Mouse (Mus musculus) small intestine, adult 2 months (tissue): Measurements from ENCODE around the gene Synpr. TPM values are rescaled to one million over a fixed set of nuclear protein-coding genes. Genes with fewer than 3 reads are reported as not detected.
"Not testable (repeated sequence)": the region's sequence is repeated elsewhere in the genome, so short reads cannot be mapped to it uniquely, and the experiment has no call there.

Source experiments
- H3K27ac ChIP-seq: fragments of 200-500 bp; 2 replicates; pipeline ENCODE4 v1.5.1; 2012; ENCODE audit warnings: low read depth, low read length, control low read depth, inconsistent platforms; ENCODE audit not compliant: insufficient read depth
- H3K27me3 ChIP-seq: fragments of 200-500 bp; 2 replicates; pipeline ENCODE4 v1.6.1; 2012; ENCODE audit warnings: mild to moderate bottlenecking, moderate library complexity, low read length, inconsistent platforms; ENCODE audit not compliant: control insufficient read depth, insufficient read depth
- H3K36me3 ChIP-seq: fragments of 200-500 bp; 2 replicates; pipeline ENCODE4 v1.6.1; 2012; ENCODE audit warnings: mild to moderate bottlenecking, low read length, control low read depth, inconsistent platforms; ENCODE audit not compliant: control insufficient read depth, insufficient read depth
- H3K4me1 ChIP-seq: fragments of 200-500 bp; 2 replicates; pipeline ENCODE4 v1.6.1; 2012; ENCODE audit warnings: low read length, inconsistent platforms, mixed read lengths; ENCODE audit not compliant: control insufficient read depth, insufficient read depth, insufficient read length
- H3K4me3 ChIP-seq: fragments of 200-500 bp; 2 replicates; pipeline ENCODE4 v1.5.1; 2012; ENCODE audit warnings: low read depth, mild to moderate bottlenecking, control low read depth, inconsistent platforms, low read length, moderate library complexity
- CTCF ChIP-seq: fragments of 200-500 bp; IDR thresholded peaks from 2 replicates; pipeline ENCODE4 v1.5.1; 2012; ENCODE audit warnings: low read depth, mild to moderate bottlenecking, control low read depth, inconsistent platforms, low read length, moderate library complexity, mixed read lengths; ENCODE audit not compliant: insufficient replicate concordance, insufficient read length; ENCODE audit errors: extremely low read depth
- POLR2A ChIP-seq: fragments of 200-500 bp; IDR thresholded peaks from 2 replicates; pipeline ENCODE4 v1.6.1; 2012; ENCODE audit warnings: low read depth, mild to moderate bottlenecking, control low read depth, inconsistent platforms, low read length, moderate library complexity
- WGBS: fragments of 180-500 bp; shearing (Covaris S2); methylation state at CpG from one replicate; pipeline ENCODE4 v1.1.7; 2018; 5-methylcytosine and 5-hydroxymethylcytosine counted together
- polyA plus RNA-seq: library from polyadenylated mRNA; depleted of rRNA; stranded (reverse); fragments of >200 nt; gene quantifications from 2 replicates; pipeline ENCODE4 v1.2.3, GENCODE M21; 2012; rRNA removed

The Synpr gene
- polyA plus RNA-seq = not detected in 2 replicates

- no peak within 1 kb of the TSS for H3K4me3 ChIP-seq
- no peaks in the 10 kb centered on the region for H3K36me3 ChIP-seq
- WGBS = 5% methylated on average over 27 of the region's 27 CpGs
- no peaks in the 10 kb centered on the region for H3K27me3 ChIP-seq
- H3K27ac ChIP-seq = no peak within 1 kb of the TSS
- TF ChIP-seq POLR2A = no peak
- no peak for TF ChIP-seq CTCF
- no peaks in the 10 kb centered on the region for H3K4me1 ChIP-seq
Observed at GRCm38 (mm10) chr14:13284091-13284844, at the start of gene Synpr. Gene Synpr (plus strand): TSS chr14:13284780.

- Histone ChIP-seq H3K4me1 (no peaks in the 10 kb centered on the region), H3K4me3 (no peak overlapping the region), H3K36me3 (no peaks in the 10 kb centered on the region), H3K27me3 (no peaks in the 10 kb centered on the region), H3K27ac (no peak overlapping the region)
- WGBS = 21% methylated on average over 1 of the region's 1 CpGs
- TF ChIP-seq CTCF = no peak
- no peak for TF ChIP-seq POLR2A
Observed at GRCm38 (mm10) chr14:13236929-13237328, 47.7 kb upstream of the Synpr start.

- no peaks in the 10 kb centered on the region for H3K36me3 ChIP-seq
- TF ChIP-seq CTCF (no peak), POLR2A (no peak)
- H3K27me3 ChIP-seq = no peaks in the 10 kb centered on the region
- no peak overlapping the region for H3K27ac ChIP-seq
- H3K4me1 ChIP-seq = no peaks in the 10 kb centered on the region
- WGBS = 62% methylated on average over 4 of the region's 4 CpGs
- H3K4me3 ChIP-seq = no peak overlapping the region
Observed at GRCm38 (mm10) chr14:13247431-13247830, 37.1 kb upstream of the Synpr start.

- H3K4me3 ChIP-seq = no peak overlapping the region
- no peak overlapping the region for H3K27ac ChIP-seq
- H3K4me1 ChIP-seq = no peaks in the 10 kb centered on the region
- H3K36me3 ChIP-seq = no peaks in the 10 kb centered on the region
- no peaks in the 10 kb centered on the region for H3K27me3 ChIP-seq
- TF ChIP-seq POLR2A = no peak
- no peak for TF ChIP-seq CTCF
Observed at GRCm38 (mm10) chr14:13249361-13249760, 35.2 kb upstream of the Synpr start.

GRCm38 (mm10) chr14:13252594-13252993 is 32.0 kb upstream of the Synpr start:
- no peak for TF ChIP-seq CTCF
- no peak for TF ChIP-seq POLR2A
- Histone ChIP-seq H3K36me3 (no peaks in the 10 kb centered on the region), H3K27me3 (no peaks in the 10 kb centered on the region), H3K27ac (no peak overlapping the region), H3K4me1 (no peaks in the 10 kb centered on the region), H3K4me3 (no peak overlapping the region)
- WGBS = 91% methylated on average over 1 of the region's 1 CpGs

- H3K4me3 ChIP-seq, H3K4me1 ChIP-seq, H3K27ac ChIP-seq, H3K36me3 ChIP-seq, H3K27me3 ChIP-seq: not testable (repeated sequence)
- 75% methylated on average over 2 of the region's 2 CpGs for WGBS
Observed at GRCm38 (mm10) chr14:13254741-13255140, 29.8 kb upstream of the Synpr start.

DNA sequence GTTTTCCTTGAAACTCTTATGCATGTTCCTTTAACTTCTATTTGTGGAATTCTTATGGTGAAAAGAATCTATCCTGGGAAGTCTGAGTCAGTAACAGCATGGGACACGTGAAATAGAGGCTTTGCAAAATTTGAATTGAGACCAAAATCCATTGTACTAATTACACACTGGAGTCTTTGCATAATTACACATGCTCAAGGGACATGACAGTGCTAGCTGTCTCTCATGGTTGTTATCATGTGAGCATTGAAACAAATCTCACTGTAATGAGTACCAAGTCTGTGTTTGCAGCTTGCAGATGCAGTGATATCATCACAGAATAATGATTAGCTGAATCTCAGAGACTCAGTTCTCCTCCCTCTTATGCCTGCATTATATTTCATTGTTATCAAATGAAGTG is 22.2 kb upstream of the Synpr start:
- WGBS = 50% methylated on average over 1 of the region's 1 CpGs
- Histone ChIP-seq H3K4me1 (no peaks in the 10 kb centered on the region), H3K4me3 (no peak overlapping the region), H3K27me3 (no peaks in the 10 kb centered on the region), H3K27ac (no peak overlapping the region), H3K36me3 (no peaks in the 10 kb centered on the region)
- TF ChIP-seq CTCF = no peak
- no peak for TF ChIP-seq POLR2A

- no peak overlapping the region for H3K4me3 ChIP-seq
- no peak for TF ChIP-seq CTCF
- no peak for TF ChIP-seq POLR2A
- H3K4me1 ChIP-seq = no peaks in the 10 kb centered on the region
- no peaks in the 10 kb centered on the region for H3K27me3 ChIP-seq
- no peak overlapping the region for H3K27ac ChIP-seq
- WGBS = 68% methylated on average over 2 of the region's 2 CpGs
- H3K36me3 ChIP-seq = no peaks in the 10 kb centered on the region
Observed at GRCm38 (mm10) chr14:13266331-13266730, 18.2 kb upstream of the Synpr start.
